Mouse (Mus musculus) liver, adult 2 months (tissue): ENCODE data around the gene Soga3. TPM values are rescaled to one million over a fixed set of nuclear protein-coding genes. Genes with fewer than 3 reads are reported as not detected.

Source experiments
- DNase-seq: peaks from one replicate; pipeline ENCODE4 v3.0.0-alpha.2; 2011; ENCODE audit warnings: low read depth, low spot score; ENCODE audit errors: extremely low read depth
- H3K27ac ChIP-seq: fragments of 200-500 bp; replicated peaks from 2 replicates; pipeline ENCODE4 v1.5.1; 2012; ENCODE audit warnings: low read depth, mild to moderate bottlenecking, control low read depth, inconsistent platforms, low read length; ENCODE audit not compliant: insufficient read depth
- H3K27me3 ChIP-seq: fragments of 200-500 bp; 2 replicates; pipeline ENCODE4 v1.6.1; 2012; ENCODE audit warnings: mild to moderate bottlenecking, moderate library complexity, low read length, inconsistent platforms; ENCODE audit not compliant: control insufficient read depth, insufficient read depth
- H3K36me3 ChIP-seq: fragments of 200-500 bp; 2 replicates; pipeline ENCODE4 v1.6.1; 2012; ENCODE audit warnings: low read length, inconsistent platforms; ENCODE audit not compliant: control insufficient read depth, insufficient read depth
- H3K4me1 ChIP-seq: fragments of 200-500 bp; 2 replicates; pipeline ENCODE4 v1.6.1; 2011; ENCODE audit warnings: low read length; ENCODE audit not compliant: control insufficient read depth, insufficient read depth
- H3K4me3 ChIP-seq: fragments of 200-500 bp; 2 replicates; pipeline ENCODE4 v1.5.1; 2011; ENCODE audit warnings: low read depth, mild to moderate bottlenecking, control low read depth, low read length, moderate library complexity; ENCODE audit not compliant: insufficient read depth
- H3K79me2 ChIP-seq: fragments of 200-500 bp; 2 replicates; pipeline ENCODE4 v1.6.1; 2012; ENCODE audit warnings: inconsistent platforms, mild to moderate bottlenecking, low read length, moderate library complexity; ENCODE audit not compliant: control insufficient read depth, insufficient read depth
- H3K9ac ChIP-seq: fragments of 200-500 bp; 2 replicates; pipeline ENCODE4 v1.6.1; 2012; ENCODE audit warnings: low read depth, mild to moderate bottlenecking, control low read depth, inconsistent platforms, low read length
- CTCF ChIP-seq: fragments of 200-500 bp; IDR thresholded peaks from 2 replicates; pipeline ENCODE4 v1.5.1; 2011; ENCODE audit warnings: low read depth, low read length, control low read depth
- POLR2A ChIP-seq: fragments of 200-500 bp; IDR thresholded peaks from 2 replicates; pipeline ENCODE4 v1.6.1; 2011; ENCODE audit warnings: low read length, control low read depth; ENCODE audit not compliant: insufficient read depth; ENCODE audit errors: extremely low read depth
- WGBS: fragments of 180-500 bp; shearing (Covaris S2); methylation state at CpG from one replicate; pipeline ENCODE4 v1.1.7; 2018; 5-methylcytosine and 5-hydroxymethylcytosine counted together
- polyA plus RNA-seq: library from polyadenylated mRNA; depleted of rRNA; stranded (reverse); fragments of >200 nt; gene quantifications from 2 replicates; pipeline ENCODE4 v1.2.3, GENCODE M21; 2012; rRNA removed
- total RNA-seq: library from RNA; depleted of rRNA; stranded (reverse); fragments of >200 nt; gene quantifications from 2 replicates; pipeline ENCODE4 v1.2.3, GENCODE M21; 2014; rRNA removed

Gene Soga3
- total RNA-seq (not detected in 2 replicates), polyA plus RNA-seq (not detected in 2 replicates)

- no peaks in the 10 kb centered on the region for H3K4me1 ChIP-seq
- H3K4me3 ChIP-seq, result no peak within 1 kb of the TSS
- DNase-seq, result no peak
- H3K27ac ChIP-seq, result no peak within 1 kb of the TSS
- 3% methylated on average over 34 of the region's 34 CpGs for WGBS
- H3K79me2 ChIP-seq, result no peaks in the 10 kb centered on the region
- no peaks in the 10 kb centered on the region for H3K36me3 ChIP-seq
- peaks cover 20% of the 10 kb centered on the region for H3K27me3 ChIP-seq
- TF ChIP-seq CTCF, result no peak
- no peak for TF ChIP-seq POLR2A
- no peak within 1 kb of the TSS for H3K9ac ChIP-seq
Observed at GRCm38 (mm10) chr10:29143566-29144335, at the start of gene Soga3. Gene Soga3 (plus strand): TSS chr10:29143839.

GRCm38 (mm10) chr10:29106962-29107361 lies 36.7 kb upstream of the Soga3 start:
- no peak overlapping the region for H3K4me3 ChIP-seq
- WGBS, result 16% methylated on average over 4 of the region's 4 CpGs

GRCm38 (mm10) chr10:29142556-29143105 lies 1.0 kb upstream of the Soga3 start:
- H3K9ac ChIP-seq, result no peak overlapping the region
- TF ChIP-seq CTCF, result no peak
- no peak for TF ChIP-seq POLR2A
- no peak overlapping the region for H3K4me3 ChIP-seq
- no peaks in the 10 kb centered on the region for H3K4me1 ChIP-seq
- WGBS, result 28% methylated on average over 7 of the region's 7 CpGs
- no peak overlapping the region for H3K27ac ChIP-seq
- no peak for DNase-seq
- H3K27me3 ChIP-seq, result peaks cover 13% of the 10 kb centered on the region
- no peaks in the 10 kb centered on the region for H3K79me2 ChIP-seq
- H3K36me3 ChIP-seq, result no peaks in the 10 kb centered on the region

More at GRCm38 (mm10) chr10:29106962-29107361, 36.7 kb upstream of the Soga3 start:
- DNase-seq, result peak; percentile 64
- no peaks in the 10 kb centered on the region for H3K4me1 ChIP-seq
- H3K27me3 ChIP-seq, result no peaks in the 10 kb centered on the region
- H3K9ac ChIP-seq, result no peak overlapping the region
- no peak overlapping the region for H3K27ac ChIP-seq
- no peaks in the 10 kb centered on the region for H3K79me2 ChIP-seq
- TF ChIP-seq POLR2A (no peak), CTCF (0 out of 2 replicates have a peak, but pooled peaks have one; percentile 17)
- H3K36me3 ChIP-seq, result no peaks in the 10 kb centered on the region

- peaks cover 20% of the 10 kb centered on the region for H3K27me3 ChIP-seq
- no peaks in the 10 kb centered on the region for H3K79me2 ChIP-seq
- TF ChIP-seq CTCF (no peak), POLR2A (no peak)
- no peak for DNase-seq
- H3K9ac ChIP-seq, result no peak overlapping the region
- no peak overlapping the region for H3K27ac ChIP-seq
- no peaks in the 10 kb centered on the region for H3K36me3 ChIP-seq
- H3K4me3 ChIP-seq, result no peak overlapping the region
- H3K4me1 ChIP-seq, result no peaks in the 10 kb centered on the region
- 17% methylated on average over 7 of the region's 12 CpGs for WGBS
Observed at GRCm38 (mm10) chr10:29144612-29145405, 1.2 kb downstream of the Soga3 start.

- Histone ChIP-seq H3K9ac (no peak overlapping the region), H3K27ac (no peak overlapping the region), H3K4me3 (peak overlapping the region; percentile 49; the same call in 1 of the 2 replicates), H3K27me3 (peaks cover 20% of the 10 kb centered on the region), H3K79me2 (no peaks in the 10 kb centered on the region), H3K36me3 (no peaks in the 10 kb centered on the region), H3K4me1 (no peaks in the 10 kb centered on the region)
- TF ChIP-seq POLR2A, result no peak
- TF ChIP-seq CTCF, result no peak
- DNase-seq, result no peak
- WGBS, result 3% methylated on average over 22 of the region's 22 CpGs
Observed at GRCm38 (mm10) chr10:29146198-29146857, 2.7 kb downstream of the Soga3 start.
